Mouse (Mus musculus): ENCODE measurements around the gene St3gal3. TPM values are rescaled to one million over a fixed set of nuclear protein-coding genes. Genes with fewer than 3 reads are reported as not detected.

St3gal3 gene
- polyA plus RNA-seq, 1 experiment from 2014 or later = 14.1 TPM

DNA sequence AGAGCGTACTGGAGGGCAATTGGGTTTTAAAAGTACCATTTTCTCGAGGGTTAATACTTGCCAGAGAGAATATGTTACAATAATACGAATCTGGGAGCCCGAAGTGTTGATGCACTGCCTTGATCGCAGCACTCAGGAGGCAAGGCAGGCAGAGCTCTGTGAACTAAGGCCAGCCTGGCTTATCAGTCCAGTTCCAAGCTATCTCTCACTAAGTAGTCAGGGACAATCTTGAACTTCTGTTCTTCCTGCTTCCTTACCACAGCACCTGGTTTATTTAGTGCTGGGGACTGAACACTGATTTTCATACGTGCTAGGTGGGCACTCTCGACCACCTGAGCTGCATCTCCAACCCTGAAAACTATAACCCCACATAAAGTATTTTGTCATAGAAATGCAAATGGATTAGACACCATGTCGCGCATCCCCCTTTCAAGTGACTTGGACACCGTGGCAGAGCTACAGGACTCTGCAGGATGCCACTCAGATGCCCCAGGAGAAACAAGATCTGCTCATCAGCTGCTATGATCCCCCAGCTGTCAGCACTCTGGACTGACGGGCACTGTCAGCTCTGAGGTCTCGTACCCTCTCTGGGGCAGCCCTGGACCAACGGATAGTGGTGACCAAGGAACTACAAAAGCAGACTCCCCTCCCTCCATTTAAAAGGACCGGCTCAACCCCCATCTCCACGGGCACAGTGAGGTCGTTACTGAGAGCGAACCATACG, 52.9 kb downstream of the St3gal3 start:
- Histone ChIP-seq H3K36me3 (ENCODE audit: control insufficient read depth, insufficient read depth) (no peaks in the 10 kb centered on the region), H3K4me2 (ENCODE audit: low read length) (no peak overlapping the region), H3K27me3 (replicated peaks; ENCODE audit: control insufficient read depth, insufficient read depth, low read length) (no peaks in the 10 kb centered on the region), H3K9ac (replicated peaks; ENCODE audit: low read depth, low read length) (no peak overlapping the region), H3K9me3 (ENCODE audit: control insufficient read depth, low read length) (no peaks in the 10 kb centered on the region), H3K27ac (ENCODE audit: low read length) (no peak overlapping the region), H3K4me3 (replicated peaks; ENCODE audit: low read length) (no peak overlapping the region), H3K4me1 (replicated peaks; ENCODE audit: control insufficient read depth, insufficient read depth, low read length) (peaks cover 4% of the 10 kb centered on the region)
- WGBS = 84% methylated on average over 18 of the region's 18 CpGs
- no peak for ATAC-seq

DNA sequence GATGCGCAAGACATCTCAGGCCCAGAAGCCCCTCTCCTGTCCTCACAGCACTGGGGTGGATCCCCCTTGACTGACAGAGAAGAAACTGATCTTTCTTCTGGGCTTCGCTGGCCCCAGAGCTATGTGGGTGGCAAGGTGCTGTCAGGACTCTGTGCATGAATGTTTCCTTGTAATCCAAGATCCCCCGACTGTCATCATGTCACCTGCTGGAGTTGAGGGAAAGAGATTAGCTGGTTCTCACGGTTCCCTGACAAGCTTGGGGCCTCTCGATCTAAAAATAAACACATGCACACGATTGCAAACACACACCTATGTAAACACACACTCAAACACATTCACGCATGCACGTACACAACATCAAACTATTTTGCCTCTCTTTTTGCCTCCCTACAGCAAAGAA, 54.2 kb downstream of the St3gal3 start:
- H3K4me3 ChIP-seq (replicated peaks; ENCODE audit: low read length) = no peak overlapping the region
- WGBS = 78% methylated on average over 8 of the region's 8 CpGs
- H3K4me1 ChIP-seq (replicated peaks; ENCODE audit: control insufficient read depth, insufficient read depth, low read length) = peaks cover 4% of the 10 kb centered on the region

GRCm38 (mm10) chr4:118079195-118079594, 55.5 kb downstream of the St3gal3 start:
- Histone ChIP-seq H3K4me2 (ENCODE audit: low read length) (no peak overlapping the region), H3K4me1 (replicated peaks; ENCODE audit: control insufficient read depth, insufficient read depth, low read length) (peaks cover 4% of the 10 kb centered on the region), H3K4me3 (replicated peaks; ENCODE audit: low read length) (no peak overlapping the region), H3K36me3 (ENCODE audit: control insufficient read depth, insufficient read depth) (no peaks in the 10 kb centered on the region), H3K27ac (ENCODE audit: low read length) (no peak overlapping the region), H3K9me3 (ENCODE audit: control insufficient read depth, low read length) (no peaks in the 10 kb centered on the region), H3K9ac (replicated peaks; ENCODE audit: low read depth, low read length) (no peak overlapping the region), H3K27me3 (replicated peaks; ENCODE audit: control insufficient read depth, insufficient read depth, low read length) (no peaks in the 10 kb centered on the region)
- 87% methylated on average over 8 of the region's 8 CpGs for WGBS
- ATAC-seq = no peak

More for the DNA sequence above, 54.2 kb downstream of the St3gal3 start:
- Histone ChIP-seq H3K9me3 (ENCODE audit: control insufficient read depth, low read length) (no peaks in the 10 kb centered on the region), H3K4me2 (ENCODE audit: low read length) (no peak overlapping the region), H3K27me3 (replicated peaks; ENCODE audit: control insufficient read depth, insufficient read depth, low read length) (no peaks in the 10 kb centered on the region), H3K27ac (ENCODE audit: low read length) (no peak overlapping the region), H3K36me3 (ENCODE audit: control insufficient read depth, insufficient read depth) (no peaks in the 10 kb centered on the region), H3K9ac (replicated peaks; ENCODE audit: low read depth, low read length) (no peak overlapping the region)
- ATAC-seq = no peak

DNA sequence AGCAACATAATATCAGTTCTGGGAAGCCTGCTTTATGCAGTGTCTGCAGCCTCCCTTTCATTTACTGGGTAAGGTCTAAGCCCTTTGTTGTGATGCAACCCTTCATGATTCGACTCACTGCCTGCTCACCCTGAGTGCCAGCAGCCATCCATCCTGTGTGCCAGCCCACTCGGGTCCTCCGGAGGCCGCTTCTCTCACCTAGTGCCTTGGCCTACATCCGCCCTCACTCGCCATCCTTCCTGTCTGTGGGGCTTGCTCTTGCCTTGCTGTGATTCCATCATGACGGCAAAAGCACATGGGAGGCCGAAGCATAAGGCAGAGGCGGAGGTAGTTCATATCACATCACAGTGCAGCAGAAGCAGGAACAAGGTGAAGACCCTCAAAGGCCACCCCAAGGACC, 56.1 kb downstream of the St3gal3 start:
- H3K27me3 ChIP-seq (replicated peaks; ENCODE audit: control insufficient read depth, insufficient read depth, low read length) = no peaks in the 10 kb centered on the region
- no peak for ATAC-seq

GRCm38 (mm10) chr4:118077293-118077752, 57.4 kb downstream of the St3gal3 start:
- Histone ChIP-seq H3K27ac (ENCODE audit: low read length) (no peak overlapping the region), H3K4me3 (replicated peaks; ENCODE audit: low read length) (no peak overlapping the region), H3K4me1 (replicated peaks; ENCODE audit: control insufficient read depth, insufficient read depth, low read length) (no peaks in the 10 kb centered on the region), H3K4me2 (ENCODE audit: low read length) (no peak overlapping the region), H3K9ac (replicated peaks; ENCODE audit: low read depth, low read length) (no peak overlapping the region), H3K36me3 (ENCODE audit: control insufficient read depth, insufficient read depth) (no peaks in the 10 kb centered on the region), H3K27me3 (replicated peaks; ENCODE audit: control insufficient read depth, insufficient read depth, low read length) (no peaks in the 10 kb centered on the region), H3K9me3 (ENCODE audit: control insufficient read depth, low read length) (no peaks in the 10 kb centered on the region)
- 73% methylated on average over 12 of the region's 12 CpGs for WGBS
- no peak for ATAC-seq

More for the DNA sequence above, 56.1 kb downstream of the St3gal3 start:
- no peak overlapping the region for H3K9ac ChIP-seq (replicated peaks; ENCODE audit: low read depth, low read length)
- 86% methylated on average over 9 of the region's 9 CpGs for WGBS
- H3K4me1 ChIP-seq (replicated peaks; ENCODE audit: control insufficient read depth, insufficient read depth, low read length) = peaks cover 4% of the 10 kb centered on the region
- H3K4me3 ChIP-seq (replicated peaks; ENCODE audit: low read length) = no peak overlapping the region
- H3K27ac ChIP-seq (ENCODE audit: low read length) = no peak overlapping the region
- H3K4me2 ChIP-seq (ENCODE audit: low read length) = no peak overlapping the region
- H3K9me3 ChIP-seq (ENCODE audit: control insufficient read depth, low read length) = no peaks in the 10 kb centered on the region
- H3K36me3 ChIP-seq (ENCODE audit: control insufficient read depth, insufficient read depth) = no peaks in the 10 kb centered on the region

DNA sequence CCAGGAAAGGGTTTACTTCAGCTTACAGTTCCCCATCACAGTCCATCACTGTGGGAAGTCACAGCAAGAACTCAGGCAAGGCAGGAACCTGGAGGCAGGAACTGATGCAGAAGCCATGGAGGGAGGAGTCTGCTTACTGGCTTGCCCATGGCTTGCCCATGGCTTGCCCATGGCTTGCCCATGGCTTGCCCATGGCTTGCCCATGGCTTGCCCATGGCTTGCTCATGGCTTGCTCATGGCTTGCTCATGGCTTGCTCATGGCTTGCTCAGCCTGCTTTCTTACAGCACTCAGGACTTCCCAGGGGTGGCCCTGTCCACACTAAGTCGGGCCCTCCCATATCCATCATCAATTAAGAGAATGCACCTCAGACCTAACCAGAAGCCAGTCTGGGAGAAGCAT, 58.1 kb downstream of the St3gal3 start:
- no peaks in the 10 kb centered on the region for H3K27me3 ChIP-seq (replicated peaks; ENCODE audit: control insufficient read depth, insufficient read depth, low read length)
- no peaks in the 10 kb centered on the region for H3K36me3 ChIP-seq (ENCODE audit: control insufficient read depth, insufficient read depth)
- no peaks in the 10 kb centered on the region for H3K9me3 ChIP-seq (ENCODE audit: control insufficient read depth, low read length)
- H3K4me1 ChIP-seq (replicated peaks; ENCODE audit: control insufficient read depth, insufficient read depth, low read length) = no peaks in the 10 kb centered on the region
- no peak overlapping the region for H3K9ac ChIP-seq (replicated peaks; ENCODE audit: low read depth, low read length)
- 95% methylated on average over 1 of the region's 1 CpGs for WGBS
- H3K27ac ChIP-seq (ENCODE audit: low read length) = no peak overlapping the region
- H3K4me3 ChIP-seq (replicated peaks; ENCODE audit: low read length) = no peak overlapping the region
- no peak for ATAC-seq
- no peak overlapping the region for H3K4me2 ChIP-seq (ENCODE audit: low read length)

DNA sequence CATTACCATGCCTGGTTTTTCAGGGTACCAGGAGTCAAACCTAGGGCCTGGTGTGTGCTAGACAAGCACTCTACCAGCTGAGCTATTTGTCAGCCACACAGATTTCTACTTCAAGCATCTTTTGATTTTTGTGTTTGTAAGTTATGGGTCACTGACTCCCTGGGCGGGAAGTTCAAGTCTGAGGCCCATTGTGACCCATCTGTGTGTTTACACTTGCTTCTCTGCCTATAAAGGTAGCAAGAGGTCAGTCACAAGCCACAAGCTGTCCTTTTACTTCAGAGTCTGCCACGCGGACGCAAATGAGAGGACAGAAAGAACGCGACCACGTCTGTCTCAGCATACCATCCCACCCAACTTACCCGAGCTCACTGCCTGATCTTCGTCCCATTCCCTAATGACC, 59.4 kb downstream of the St3gal3 start:
- ATAC-seq = no peak
- 82% methylated on average over 9 of the region's 9 CpGs for WGBS
- no peak overlapping the region for H3K9ac ChIP-seq (replicated peaks; ENCODE audit: low read depth, low read length)

GRCm38 (mm10) chr4:118074236-118074635, 60.5 kb downstream of the St3gal3 start:
- H3K27ac ChIP-seq (ENCODE audit: low read length) = no peak overlapping the region
- H3K9ac ChIP-seq (replicated peaks; ENCODE audit: low read depth, low read length) = no peak overlapping the region
- H3K4me2 ChIP-seq (ENCODE audit: low read length) = no peak overlapping the region
- WGBS = 93% methylated on average over 4 of the region's 4 CpGs
- no peak overlapping the region for H3K4me3 ChIP-seq (replicated peaks; ENCODE audit: low read length)
- H3K36me3 ChIP-seq (ENCODE audit: control insufficient read depth, insufficient read depth) = no peaks in the 10 kb centered on the region
- no peaks in the 10 kb centered on the region for H3K27me3 ChIP-seq (replicated peaks; ENCODE audit: control insufficient read depth, insufficient read depth, low read length)
- H3K9me3 ChIP-seq (ENCODE audit: control insufficient read depth, low read length) = no peaks in the 10 kb centered on the region
- ATAC-seq = no peak
- no peaks in the 10 kb centered on the region for H3K4me1 ChIP-seq (replicated peaks; ENCODE audit: control insufficient read depth, insufficient read depth, low read length)

More for the DNA sequence above, 59.4 kb downstream of the St3gal3 start:
- Histone ChIP-seq H3K27ac (ENCODE audit: low read length) (no peak overlapping the region), H3K4me2 (ENCODE audit: low read length) (no peak overlapping the region), H3K36me3 (ENCODE audit: control insufficient read depth, insufficient read depth) (no peaks in the 10 kb centered on the region), H3K4me3 (replicated peaks; ENCODE audit: low read length) (no peak overlapping the region), H3K4me1 (replicated peaks; ENCODE audit: control insufficient read depth, insufficient read depth, low read length) (no peaks in the 10 kb centered on the region), H3K9me3 (ENCODE audit: control insufficient read depth, low read length) (no peaks in the 10 kb centered on the region), H3K27me3 (replicated peaks; ENCODE audit: control insufficient read depth, insufficient read depth, low read length) (no peaks in the 10 kb centered on the region)

- H3K4me1 ChIP-seq (replicated peaks; ENCODE audit: control insufficient read depth, insufficient read depth, low read length) = no peaks in the 10 kb centered on the region
- WGBS = 87% methylated on average over 6 of the region's 6 CpGs
- no peaks in the 10 kb centered on the region for H3K27me3 ChIP-seq (replicated peaks; ENCODE audit: control insufficient read depth, insufficient read depth, low read length)
These were observed 61.6 kb downstream of the St3gal3 start for GRCm38 (mm10) chr4:118073128-118073527.

More at GRCm38 (mm10) chr4:118073128-118073527, 61.6 kb downstream of the St3gal3 start:
- no peaks in the 10 kb centered on the region for H3K36me3 ChIP-seq (ENCODE audit: control insufficient read depth, insufficient read depth)
- no peak overlapping the region for H3K4me2 ChIP-seq (ENCODE audit: low read length)
- ATAC-seq = no peak
- no peak overlapping the region for H3K4me3 ChIP-seq (replicated peaks; ENCODE audit: low read length)
- H3K9me3 ChIP-seq (ENCODE audit: control insufficient read depth, low read length) = no peaks in the 10 kb centered on the region
- no peak overlapping the region for H3K27ac ChIP-seq (ENCODE audit: low read length)
- no peak overlapping the region for H3K9ac ChIP-seq (replicated peaks; ENCODE audit: low read depth, low read length)

Measured in forebrain, embryonic 16.5 days (tissue).